Mouse (Mus musculus): ENCODE measurements around the gene Dennd4b. TPM values are rescaled to one million over a fixed set of nuclear protein-coding genes. Genes with fewer than 3 reads are reported as not detected.

Dennd4b gene
- polyA plus RNA-seq, 1 experiment from 2014 or later = 2.3 TPM

DNA sequence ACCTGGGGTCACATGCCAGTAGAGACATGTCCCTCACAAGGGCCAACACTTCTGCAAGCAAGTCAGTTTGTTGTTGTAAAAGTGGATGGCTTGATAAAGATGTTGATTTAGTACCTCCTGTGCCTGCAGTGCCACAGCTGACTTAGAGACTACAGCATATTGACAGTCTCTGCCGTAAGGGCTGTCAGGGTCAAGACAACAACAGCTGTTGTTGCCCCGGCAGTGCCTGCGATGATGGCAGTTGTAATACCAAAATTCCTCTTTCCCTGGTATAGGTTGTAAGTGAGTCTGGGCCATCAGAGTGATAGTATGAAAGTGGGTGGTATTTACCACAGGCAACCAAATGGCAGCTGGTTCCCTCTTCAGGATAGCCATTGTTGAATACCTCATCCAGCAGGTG, 40.8 kb downstream of the Dennd4b start:
- no peak for ATAC-seq (ENCODE audit: insufficient read depth)
- H3K9me3 ChIP-seq (replicated peaks) = no peaks in the 10 kb centered on the region

GRCm38 (mm10) chr3:90309589-90309988, 44.6 kb downstream of the Dennd4b start:
- ATAC-seq (ENCODE audit: insufficient read depth) = no peak
- H3K4me3 ChIP-seq (replicated peaks) = no peak overlapping the region
- 0 out of 2 replicates have a peak, but pooled peaks cover 7% of the 10 kb centered on the region for H3K4me1 ChIP-seq (replicated peaks)
- 0 out of 2 replicates have a peak, but pooled peaks cover 4% of the 10 kb centered on the region for H3K36me3 ChIP-seq (replicated peaks)
- H3K9me3 ChIP-seq (replicated peaks) = no peaks in the 10 kb centered on the region
- no peak overlapping the region for H3K27ac ChIP-seq (replicated peaks)
- no peaks in the 10 kb centered on the region for H3K27me3 ChIP-seq
- H3K9ac ChIP-seq = no peak overlapping the region
- no peak overlapping the region for H3K4me2 ChIP-seq

More for the DNA sequence above, 40.8 kb downstream of the Dennd4b start:
- no peak overlapping the region for H3K9ac ChIP-seq
- H3K27me3 ChIP-seq = no peaks in the 10 kb centered on the region
- H3K27ac ChIP-seq (replicated peaks) = no peak overlapping the region
- no peak overlapping the region for H3K4me3 ChIP-seq (replicated peaks)
- H3K4me2 ChIP-seq = no peak overlapping the region
- 87% methylated on average over 3 of the region's 3 CpGs for WGBS (ENCODE audit: insufficient replicate concordance)
- H3K36me3 ChIP-seq (replicated peaks) = 0 out of 2 replicates have a peak, but pooled peaks cover 4% of the 10 kb centered on the region
- H3K4me1 ChIP-seq (replicated peaks) = peaks cover 7% of the 10 kb centered on the region; the same call in 1 of the 2 replicates

- H3K36me3 ChIP-seq (replicated peaks) = no peaks in the 10 kb centered on the region
- no peak overlapping the region for H3K4me2 ChIP-seq
- no peak overlapping the region for H3K27ac ChIP-seq (replicated peaks)
- H3K9ac ChIP-seq = no peak overlapping the region
- ATAC-seq (ENCODE audit: insufficient read depth) = no peak
- H3K4me3 ChIP-seq (replicated peaks) = no peak overlapping the region
- H3K9me3 ChIP-seq (replicated peaks) = no peaks in the 10 kb centered on the region
- no peaks in the 10 kb centered on the region for H3K27me3 ChIP-seq
- peaks cover 14% of the 10 kb centered on the region for H3K4me1 ChIP-seq (replicated peaks)
Observed at GRCm38 (mm10) chr3:90313367-90313766, 48.4 kb downstream of the Dennd4b start.

DNA sequence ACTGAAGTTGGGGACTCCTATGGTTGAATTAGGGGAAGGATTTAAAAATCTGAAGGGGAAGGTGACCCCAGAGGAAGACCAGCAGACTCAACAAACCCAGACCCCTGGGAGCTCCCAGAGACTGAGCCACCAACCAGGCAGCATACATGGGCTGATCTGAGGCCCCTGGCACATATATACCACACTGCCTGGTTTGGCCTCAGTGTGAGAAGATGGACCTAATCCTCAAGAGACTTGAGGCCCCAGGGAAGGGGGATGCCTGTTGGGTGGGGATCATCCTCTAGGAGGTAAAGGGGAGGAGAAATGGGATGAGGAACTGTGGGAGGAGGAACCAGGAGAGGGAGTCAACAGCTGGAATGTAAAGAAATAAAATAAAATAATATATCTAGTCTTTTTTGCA, 49.3 kb downstream of the Dennd4b start:
- H3K27ac ChIP-seq (replicated peaks) = no peak overlapping the region
- H3K4me2 ChIP-seq = no peak overlapping the region
- no peak for ATAC-seq (ENCODE audit: insufficient read depth)
- H3K9me3 ChIP-seq (replicated peaks) = no peaks in the 10 kb centered on the region
- H3K36me3 ChIP-seq (replicated peaks) = no peaks in the 10 kb centered on the region
- no peak overlapping the region for H3K4me3 ChIP-seq (replicated peaks)
- H3K27me3 ChIP-seq = no peaks in the 10 kb centered on the region
- peaks cover 19% of the 10 kb centered on the region for H3K4me1 ChIP-seq (replicated peaks)
- no peak overlapping the region for H3K9ac ChIP-seq

GRCm38 (mm10) chr3:90322289-90322688, 57.3 kb downstream of the Dennd4b start:
- H3K9ac ChIP-seq = no peak overlapping the region
- no peaks in the 10 kb centered on the region for H3K9me3 ChIP-seq (replicated peaks)
- H3K4me1 ChIP-seq (replicated peaks) = peaks cover 22% of the 10 kb centered on the region
- no peaks in the 10 kb centered on the region; the same call in 1 of the 2 replicates for H3K36me3 ChIP-seq (replicated peaks)
- 69% methylated on average over 6 of the region's 6 CpGs for WGBS (ENCODE audit: insufficient replicate concordance)
- H3K27ac ChIP-seq (replicated peaks) = no peak overlapping the region
- H3K27me3 ChIP-seq = no peaks in the 10 kb centered on the region
- no peak overlapping the region for H3K4me3 ChIP-seq (replicated peaks)
- no peak overlapping the region for H3K4me2 ChIP-seq
- ATAC-seq (ENCODE audit: insufficient read depth) = no peak

DNA sequence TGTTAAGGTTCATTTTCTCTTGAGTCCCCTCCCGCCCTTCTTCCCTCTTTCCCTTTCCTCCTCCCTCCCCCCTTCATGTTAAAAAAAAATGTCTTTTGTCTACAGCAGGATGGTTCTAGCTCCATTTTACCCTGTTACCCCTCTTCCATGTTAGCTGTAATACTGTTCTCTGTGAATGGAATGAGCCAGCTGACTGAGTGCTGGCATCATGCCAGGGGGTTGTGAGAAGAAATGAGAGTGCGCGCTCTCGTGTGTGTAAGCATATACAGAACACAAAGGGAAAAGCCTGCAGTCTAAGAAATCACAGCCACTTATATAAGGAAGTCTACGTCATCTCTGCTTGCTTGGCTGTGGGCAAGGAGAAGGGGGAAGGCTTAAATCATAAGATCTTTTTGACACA, 58.1 kb downstream of the Dennd4b start:
- Histone ChIP-seq H3K27me3 (no peaks in the 10 kb centered on the region), H3K4me1 (replicated peaks) (peaks cover 17% of the 10 kb centered on the region), H3K4me2 (no peak overlapping the region), H3K36me3 (replicated peaks) (no peaks in the 10 kb centered on the region; the same call in 1 of the 2 replicates), H3K4me3 (replicated peaks) (no peak overlapping the region), H3K9me3 (replicated peaks) (no peaks in the 10 kb centered on the region), H3K27ac (replicated peaks) (no peak overlapping the region), H3K9ac (no peak overlapping the region)
- 70% methylated on average over 5 of the region's 5 CpGs for WGBS (ENCODE audit: insufficient replicate concordance)
- ATAC-seq (ENCODE audit: insufficient read depth) = no peak

Small RNA genes lying within 50 kb of the gene (microRNA-seq; reads per million reads assigned to microRNA genes)
- gene Mir7012 = not detected

Other genes with a start within 250 kb of the Dennd4b start
- 71.4 and 75.6 TPM in 2 replicates for gene 4933434E20Rik, start 213.5 kb upstream of the Dennd4b start, polyA plus RNA-seq (2015; fragmentation: Nextera tagmentation; extraction: Ambion mirVana)
- 54.0 and 61.5 TPM in 2 replicates for gene Ubap2l, start 212.6 kb upstream of the Dennd4b start, polyA plus RNA-seq (2015; fragmentation: Nextera tagmentation; extraction: Ambion mirVana)
- 185 and 190 TPM in 2 replicates for gene Tpm3, start 192.5 kb upstream of the Dennd4b start, polyA plus RNA-seq (2015; fragmentation: Nextera tagmentation; extraction: Ambion mirVana)
- 0.05 and 0.08 TPM in 2 replicates for gene Nup210l, start 161.1 kb upstream of the Dennd4b start, polyA plus RNA-seq (2015; fragmentation: Nextera tagmentation; extraction: Ambion mirVana)
- 479 and 574 TPM in 2 replicates for gene Rps27, start 51.5 kb upstream of the Dennd4b start, polyA plus RNA-seq (2015; fragmentation: Nextera tagmentation; extraction: Ambion mirVana)
- gene Rab13, start 51.5 kb upstream of the Dennd4b start, polyA plus RNA-seq (2015; fragmentation: Nextera tagmentation; extraction: Ambion mirVana) = 3.7 and 4.7 TPM in 2 replicates
- 40.7 and 42.7 TPM in 2 replicates for gene Jtb, start 33.6 kb upstream of the Dennd4b start, polyA plus RNA-seq (2015; fragmentation: Nextera tagmentation; extraction: Ambion mirVana)
- 0.37 and 0.47 TPM in 2 replicates for gene Creb3l4, start 21.7 kb upstream of the Dennd4b start, polyA plus RNA-seq (2015; fragmentation: Nextera tagmentation; extraction: Ambion mirVana)
- 27.6 and 28.1 TPM in 2 replicates for gene Slc39a1, start 17.0 kb upstream of the Dennd4b start, polyA plus RNA-seq (2015; fragmentation: Nextera tagmentation; extraction: Ambion mirVana)
- gene Crtc2, start 11.0 kb upstream of the Dennd4b start, polyA plus RNA-seq (2015; fragmentation: Nextera tagmentation; extraction: Ambion mirVana) = 6.1 and 7.9 TPM in 2 replicates
- 3.4 and 3.5 TPM in 2 replicates for gene Gatad2b, start 28.0 kb downstream of the Dennd4b start, polyA plus RNA-seq (2015; fragmentation: Nextera tagmentation; extraction: Ambion mirVana)
- gene Slc27a3, start 124.8 kb downstream of the Dennd4b start, polyA plus RNA-seq (2015; fragmentation: Nextera tagmentation; extraction: Ambion mirVana) = 1.5 and 1.7 TPM in 2 replicates
- gene Ints3, start 168.4 kb downstream of the Dennd4b start, polyA plus RNA-seq (2015; fragmentation: Nextera tagmentation; extraction: Ambion mirVana) = 9.2 and 9.9 TPM in 2 replicates
- 3.7 and 4.8 TPM in 2 replicates for gene Npr1, start 200.7 kb downstream of the Dennd4b start, polyA plus RNA-seq (2015; fragmentation: Nextera tagmentation; extraction: Ambion mirVana)
- gene Ilf2, start 210.9 kb downstream of the Dennd4b start, polyA plus RNA-seq (2015; fragmentation: Nextera tagmentation; extraction: Ambion mirVana) = 48.2 and 50.8 TPM in 2 replicates
- 16.2 and 17.8 TPM in 2 replicates for gene Snapin, start 225.8 kb downstream of the Dennd4b start, polyA plus RNA-seq (2015; fragmentation: Nextera tagmentation; extraction: Ambion mirVana)
- gene Chtop, start 244.3 kb downstream of the Dennd4b start, polyA plus RNA-seq (2015; fragmentation: Nextera tagmentation; extraction: Ambion mirVana) = 49.8 and 51.6 TPM in 2 replicates
- gene S100a1, start 249.2 kb downstream of the Dennd4b start, polyA plus RNA-seq (2015; fragmentation: Nextera tagmentation; extraction: Ambion mirVana) = 24.3 and 24.4 TPM in 2 replicates
- gene S100a13, start 249.2 kb downstream of the Dennd4b start, polyA plus RNA-seq (2015; fragmentation: Nextera tagmentation; extraction: Ambion mirVana) = 16.1 and 18.9 TPM in 2 replicates